Mouse (Mus musculus) megakaryocyte-erythroid progenitor cell, adult 5 weeks (primary cell): ENCODE measurements around the gene Sf3a2. TPM values are rescaled to one million over a fixed set of nuclear protein-coding genes. Genes with fewer than 3 reads are reported as not detected.

ENCODE experiments used
- polyA plus RNA-seq: library from polyadenylated mRNA; stranded (reverse); fragments of >175 nt; gene quantifications from 2 replicates; pipeline ENCODE4 v1.2.3, GENCODE M21; 2012

The Sf3a2 gene
- polyA plus RNA-seq = 664 and 723 TPM in 2 replicates

GRCm38 (mm10) chr10:80798150-80799006, at the start of gene Sf3a2, which contains the start of gene Plekhj1:
TSS of gene Sf3a2 (plus strand) at chr10:80798198.
TSS of gene Plekhj1 (minus strand) at chr10:80798626.

GRCm38 (mm10) chr10:80754594-80755290, 43.3 kb upstream of the Sf3a2 start, which contains the start of gene Dot1l:
TSS of gene Dot1l (plus strand) at chr10:80755206.

GRCm38 (mm10) chr10:80804916-80805315, 6.9 kb downstream of the Sf3a2 start, which contains the start of gene Amh:
TSS of gene Amh (plus strand) at chr10:80805243.

DNA sequence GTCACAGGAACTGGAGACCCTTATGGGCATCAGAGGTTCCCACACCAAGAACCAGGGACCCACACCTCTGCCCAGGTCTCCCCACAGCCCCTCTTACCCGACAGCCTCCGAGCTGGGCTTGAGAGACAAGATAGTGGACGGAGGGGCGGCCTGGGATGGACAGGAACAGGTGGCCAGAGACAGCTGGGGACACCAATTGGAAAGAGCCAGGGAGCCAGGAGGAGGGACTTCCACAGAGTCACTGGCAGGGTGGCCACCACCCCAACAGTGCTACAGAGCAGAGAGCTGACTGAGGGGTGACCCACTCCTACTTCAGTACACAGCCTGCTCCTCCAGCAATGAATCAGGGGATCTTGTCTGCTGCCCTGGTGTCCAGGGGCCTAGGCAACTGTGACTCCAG, 15.4 kb downstream of the Sf3a2 start, which contains the start of gene Jsrp1:
Jsrp1 (minus strand) TSS at position 133 of the 400 bp plus-strand sequence.

GRCm38 (mm10) chr10:80826151-80827062, 28.4 kb downstream of the Sf3a2 start, which contains the start of gene Oaz1:
TSS of gene Oaz1 (plus strand) at chr10:80826656.

DNA sequence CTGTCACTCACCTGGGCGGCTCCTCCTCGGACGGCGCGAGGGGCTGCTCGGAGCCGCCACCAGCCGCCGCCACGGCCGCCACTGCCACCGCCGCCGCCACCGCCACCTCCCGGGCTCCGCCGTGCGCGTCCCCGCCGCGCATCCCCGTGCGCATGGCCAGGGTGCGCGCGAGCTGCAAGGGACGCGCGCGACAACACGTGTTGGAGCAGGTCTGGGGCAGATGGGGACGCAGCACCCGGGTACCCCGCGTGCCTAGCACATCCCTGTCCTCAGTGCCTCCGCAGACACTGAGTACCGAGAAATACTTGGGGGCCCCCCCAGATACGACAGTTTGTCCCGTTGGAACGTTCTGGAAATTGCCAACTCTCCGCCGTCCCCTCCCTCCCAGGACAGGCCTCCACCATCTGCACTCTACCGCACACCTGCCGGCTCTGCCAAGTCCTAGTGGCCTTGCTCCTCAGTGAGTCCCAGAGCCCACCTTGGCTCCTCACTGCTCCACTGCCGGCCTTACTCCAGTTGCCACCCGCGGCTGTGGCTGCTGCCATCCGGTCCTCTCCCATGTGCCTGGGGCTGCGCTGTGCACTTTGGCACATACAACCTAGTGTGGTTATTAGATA, 46.0 kb downstream of the Sf3a2 start, which contains the start of gene Lingo3:
Lingo3 (minus strand) TSS at position 109 of the 617 bp plus-strand sequence.

Other genes starting within 250 kb of the Sf3a2 start
- 237 and 340 TPM in 2 replicates for gene Rexo1, start 236.6 kb upstream of the Sf3a2 start, polyA plus RNA-seq
- gene Klf16, start 220.9 kb upstream of the Sf3a2 start, polyA plus RNA-seq = 120 and 125 TPM in 2 replicates
- 412 and 620 TPM in 2 replicates for gene Abhd17a, start 207.9 kb upstream of the Sf3a2 start, polyA plus RNA-seq
- gene Scamp4, start 195.3 kb upstream of the Sf3a2 start, polyA plus RNA-seq = 86.8 and 101 TPM in 2 replicates
- 13.4 and 15.6 TPM in 2 replicates for gene Adat3, start 195.3 kb upstream of the Sf3a2 start, polyA plus RNA-seq
- gene Gm49322, start 192.2 kb upstream of the Sf3a2 start, polyA plus RNA-seq = 1.1 and 1.3 TPM in 2 replicates
- 452 and 519 TPM in 2 replicates for gene Csnk1g2, start 175.4 kb upstream of the Sf3a2 start, polyA plus RNA-seq
- gene Btbd2, start 141.1 kb upstream of the Sf3a2 start, polyA plus RNA-seq = 133 and 134 TPM in 2 replicates
- 370 and 381 TPM in 2 replicates for gene Mknk2, start 120.1 kb upstream of the Sf3a2 start, polyA plus RNA-seq
- 37.5 and 39.8 TPM in 2 replicates for gene Mob3a, start 96.2 kb upstream of the Sf3a2 start, polyA plus RNA-seq
- 8.4 and 16.4 TPM in 2 replicates for gene Izumo4, start 96.0 kb upstream of the Sf3a2 start, polyA plus RNA-seq
- gene Ap3d1, start 55.9 kb upstream of the Sf3a2 start, polyA plus RNA-seq = 28.2 and 36.4 TPM in 2 replicates
- 125 and 175 TPM in 2 replicates for gene Dot1l, start 43.0 kb upstream of the Sf3a2 start, polyA plus RNA-seq
- 278 and 319 TPM in 2 replicates for gene Plekhj1, start 428 bp downstream of the Sf3a2 start, polyA plus RNA-seq
- gene Amh, start 7.0 kb downstream of the Sf3a2 start, polyA plus RNA-seq = 2.5 and 3.9 TPM in 2 replicates
- 0.26 and 2.1 TPM in 2 replicates for gene Jsrp1, start 15.3 kb downstream of the Sf3a2 start, polyA plus RNA-seq
- 4,386 and 4,591 TPM in 2 replicates for gene Oaz1, start 28.5 kb downstream of the Sf3a2 start, polyA plus RNA-seq
- gene Lingo3, start 45.8 kb downstream of the Sf3a2 start, polyA plus RNA-seq = 0.05 and 0.24 TPM in 2 replicates
- gene Lsm7, start 57.0 kb downstream of the Sf3a2 start, polyA plus RNA-seq = 214 and 288 TPM in 2 replicates
- 109 and 110 TPM in 2 replicates for gene Sppl2b, start 57.1 kb downstream of the Sf3a2 start, polyA plus RNA-seq
- gene Tmprss9, start 73.7 kb downstream of the Sf3a2 start, polyA plus RNA-seq = 0.01 and 0.02 TPM in 2 replicates
- gene Timm13, start 102.8 kb downstream of the Sf3a2 start, polyA plus RNA-seq = 320 and 356 TPM in 2 replicates
- gene Lmnb2, start 120.0 kb downstream of the Sf3a2 start, polyA plus RNA-seq = 66.5 and 79.9 TPM in 2 replicates
- 115 and 126 TPM in 2 replicates for gene Gadd45b, start 131.9 kb downstream of the Sf3a2 start, polyA plus RNA-seq
- gene Gng7, start 216.7 kb downstream of the Sf3a2 start, polyA plus RNA-seq = 0.65 and 0.67 TPM in 2 replicates
- 0.02 TPM in 1 of 2 replicates, not detected in the other for gene Diras1, start 227.5 kb downstream of the Sf3a2 start, polyA plus RNA-seq
- 8.5 and 9.1 TPM in 2 replicates for gene Slc39a3, start 239.2 kb downstream of the Sf3a2 start, polyA plus RNA-seq